Mouse (Mus musculus) liver, postnatal 0 days (tissue): ENCODE data around the gene Gm49384. TPM values are rescaled to one million over a fixed set of nuclear protein-coding genes. Genes with fewer than 3 reads are reported as not detected.

Experiments
- ATAC-seq: fragments of 200-750 bp; cut with Nextera tagmentation; 2 replicates; pipeline ENCODE4 v1.8.0; 2017; ENCODE audit warnings: mild to moderate bottlenecking, moderate library complexity
- DNase-seq: peaks from one replicate; pipeline ENCODE4 v3.0.0-alpha.2; 2016
- H3K27ac ChIP-seq: fragments of 300-500 bp; sonication (generic); 2 replicates; pipeline ENCODE4 v1.5.1; 2014; ENCODE audit warnings: antibody characterized with exemption, moderate library complexity, mild to moderate bottlenecking, low read depth
- H3K27me3 ChIP-seq: fragments of 300-500 bp; sonication (generic); 2 replicates; pipeline ENCODE4 v1.6.1; 2014; ENCODE audit warnings: low read length, control low read depth, mixed read lengths; ENCODE audit not compliant: insufficient read depth
- H3K36me3 ChIP-seq: fragments of 300-500 bp; sonication (generic); replicated peaks from 2 replicates; pipeline ENCODE4 v1.6.1; 2014; ENCODE audit warnings: mild to moderate bottlenecking, control low read depth, low read length, moderate library complexity, mixed read lengths; ENCODE audit not compliant: insufficient read depth
- H3K4me1 ChIP-seq: fragments of 300-500 bp; sonication (generic); 2 replicates; pipeline ENCODE4 v1.6.1; 2014; ENCODE audit warnings: antibody characterized with exemption, mild to moderate bottlenecking, control low read depth; ENCODE audit not compliant: insufficient read depth
- H3K4me2 ChIP-seq: fragments of 300-500 bp; sonication (generic); 2 replicates; pipeline ENCODE4 v1.6.1; 2014; ENCODE audit warnings: low read depth, mild to moderate bottlenecking, low read length, moderate library complexity, mixed read lengths
- H3K4me3 ChIP-seq: fragments of 300-500 bp; sonication (generic); 2 replicates; pipeline ENCODE4 v1.5.1; 2014; ENCODE audit warnings: low read depth, low read length
- H3K9ac ChIP-seq: fragments of 300-500 bp; sonication (generic); replicated peaks from 2 replicates; pipeline ENCODE4 v1.6.1; 2014; ENCODE audit warnings: mild to moderate bottlenecking, moderate library complexity
- H3K9me3 ChIP-seq: fragments of 300-500 bp; sonication (generic); 2 replicates; pipeline ENCODE4 v1.6.1; 2016; ENCODE audit warnings: mild to moderate bottlenecking, control low read depth, low read length, mixed read lengths
- CTCF ChIP-seq: sonication (generic); IDR thresholded peaks from 2 replicates; pipeline ENCODE4 v1.5.1; 2016; ENCODE audit warnings: antibody characterized with exemption, low read depth
- EP300 ChIP-seq: IDR thresholded peaks from 2 replicates; pipeline ENCODE4 v1.6.1; 2016; ENCODE audit warnings: antibody characterized with exemption, low read depth, mild to moderate bottlenecking
- WGBS: fragments of 180-500 bp; shearing (Covaris S2); extraction: QIAGEN DNeasy Blood & Tissue Kit; methylation state at CpG from one replicate; pipeline ENCODE4 v1.1.7; 2014; ENCODE audit not compliant: insufficient replicate concordance; 5-methylcytosine and 5-hydroxymethylcytosine counted together
- polyA plus RNA-seq: library from polyadenylated mRNA; unstranded; fragments of >200 nt; fragmentation: Nextera tagmentation; extraction: Ambion mirVana; gene quantifications from 2 replicates; pipeline ENCODE4 v1.2.1, GENCODE M21; 2015

Gm49384 gene
- polyA plus RNA-seq, 1 experiment from 2014 or later: 9.5 TPM

DNA sequence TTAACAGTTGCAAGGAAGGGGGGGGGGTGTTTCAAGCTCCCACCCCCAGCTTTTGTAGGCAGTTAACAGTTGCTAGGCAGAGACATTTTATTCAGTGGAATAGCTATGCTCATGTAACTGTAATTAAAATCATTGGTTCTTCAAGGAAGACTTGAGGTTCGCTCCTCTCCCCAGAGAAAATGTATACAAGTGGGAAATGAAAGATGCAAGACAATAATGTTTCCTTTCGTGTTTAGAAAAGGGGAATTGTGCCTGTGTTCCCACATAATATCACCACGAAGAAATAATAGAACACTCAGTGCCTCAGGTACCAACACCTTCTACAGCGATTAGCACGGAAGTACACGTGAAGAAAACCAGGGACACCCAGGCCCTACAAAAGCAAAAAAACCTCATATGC lies 36.8 kb upstream of the Gm49384 start, which contains the start of gene Klhdc1:
Gene Klhdc1 (plus strand): TSS at position 301 of the 400 bp plus-strand sequence.
- no peak for ATAC-seq
- Histone ChIP-seq H3K9ac (peak within 1 kb of the TSS; percentile 84), H3K9me3 (no peaks in the 10 kb centered on the region), H3K27ac (peak within 1 kb of the TSS; percentile 74), H3K36me3 (no peaks in the 10 kb centered on the region), H3K4me1 (peaks cover 6% of the 10 kb centered on the region; the same call in 1 of the 2 replicates), H3K27me3 (no peaks in the 10 kb centered on the region), H3K4me3 (peak within 1 kb of the TSS; percentile 85), H3K4me2 (peak within 1 kb of the TSS; percentile 100)
- DNase-seq: no peak
- TF ChIP-seq CTCF (no peak), EP300 (no peak)
- 57% methylated on average over 6 of the region's 6 CpGs for WGBS

DNA sequence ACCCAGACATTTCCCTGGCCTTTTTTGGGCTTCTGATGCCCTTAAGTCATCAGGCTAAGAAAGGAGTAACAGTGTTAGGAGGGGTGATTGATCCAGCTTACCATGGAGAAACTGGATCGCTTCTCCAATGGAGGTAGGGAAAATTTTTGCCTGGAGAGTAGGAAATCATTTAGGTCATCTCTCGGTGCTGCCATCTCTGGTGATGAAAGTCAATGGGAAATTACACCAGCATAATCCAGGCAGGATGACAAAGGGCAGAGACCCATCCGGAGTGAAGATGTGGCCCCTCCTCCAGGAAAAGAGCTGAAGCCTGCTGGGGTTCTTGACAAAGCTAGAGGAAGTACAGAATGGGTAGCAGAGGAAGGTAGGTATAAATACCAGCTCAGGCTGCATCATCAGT lies 34.2 kb upstream of the Gm49384 start:
- DNase-seq (no peak), ATAC-seq (no peak)
- Histone ChIP-seq H3K4me2 (no peak overlapping the region), H3K9ac (no peak overlapping the region), H3K9me3 (no peaks in the 10 kb centered on the region), H3K27me3 (no peaks in the 10 kb centered on the region), H3K27ac (no peak overlapping the region), H3K4me1 (peaks cover 6% of the 10 kb centered on the region; the same call in 1 of the 2 replicates), H3K36me3 (no peaks in the 10 kb centered on the region), H3K4me3 (no peak overlapping the region)
- TF ChIP-seq EP300 (no peak), CTCF (no peak)
- 46% methylated on average over 3 of the region's 3 CpGs for WGBS

- DNase-seq: no peak
- H3K4me3 ChIP-seq: no peak overlapping the region
These were observed 31.7 kb upstream of the Gm49384 start for GRCm38 (mm10) chr12:69235782-69236181.

DNA sequence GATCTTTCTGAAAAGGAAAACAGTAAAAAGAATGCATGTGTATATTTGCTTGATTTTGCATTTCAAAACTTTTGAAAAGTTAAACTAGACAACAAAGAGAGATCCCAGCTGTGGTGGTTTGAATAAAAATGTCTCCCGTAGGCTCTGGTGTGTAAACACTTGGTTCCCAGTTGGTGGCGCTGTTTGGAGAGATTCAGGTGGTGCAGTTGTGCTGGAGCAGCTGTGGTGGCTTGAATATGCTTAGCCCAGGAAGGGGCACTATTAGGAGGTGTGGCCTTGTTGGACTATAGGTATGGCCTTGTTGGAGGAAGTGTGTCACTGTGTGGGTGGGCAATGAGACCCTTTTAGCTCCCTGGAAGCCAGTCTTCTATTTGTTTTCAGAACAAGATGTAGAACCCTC lies 25.2 kb upstream of the Gm49384 start:
- Histone ChIP-seq H3K4me1 (peaks cover 8% of the 10 kb centered on the region), H3K4me3 (no peak overlapping the region)
- DNase-seq: peak; percentile 63

More at GRCm38 (mm10) chr12:69235782-69236181, 31.7 kb upstream of the Gm49384 start:
- Histone ChIP-seq H3K27ac (no peak overlapping the region), H3K4me1 (no peaks in the 10 kb centered on the region), H3K27me3 (no peaks in the 10 kb centered on the region), H3K9me3 (no peaks in the 10 kb centered on the region), H3K4me2 (no peak overlapping the region), H3K36me3 (no peaks in the 10 kb centered on the region), H3K9ac (no peak overlapping the region)
- WGBS: 75% methylated on average over 6 of the region's 6 CpGs
- no peak for TF ChIP-seq EP300
- TF ChIP-seq CTCF: no peak
- ATAC-seq: no peak

GRCm38 (mm10) chr12:69227776-69228466 lies 23.9 kb upstream of the Gm49384 start, which contains the start of gene Pole2:
TSS of gene Pole2 (minus strand) at chr12:69228195.
- Histone ChIP-seq H3K4me3 (peak within 1 kb of the TSS; percentile 67), H3K36me3 (peaks cover 6% of the 10 kb centered on the region; the same call in 1 of the 2 replicates), H3K9me3 (no peaks in the 10 kb centered on the region), H3K27me3 (no peaks in the 10 kb centered on the region), H3K4me2 (peak within 1 kb of the TSS; percentile 72), H3K9ac (peak within 1 kb of the TSS; percentile 72), H3K4me1 (peaks cover 8% of the 10 kb centered on the region), H3K27ac (peak within 1 kb of the TSS; percentile 76)
- WGBS: under 1% methylated on average over 36 of the region's 37 CpGs
- DNase-seq (peak; percentile 92), ATAC-seq (peak; percentile 96)
- 0 out of 2 replicates have a peak, but pooled peaks have one; percentile 25 for TF ChIP-seq EP300
- TF ChIP-seq CTCF: no peak

More for the DNA sequence above, 25.2 kb upstream of the Gm49384 start:
- Histone ChIP-seq H3K36me3 (peaks cover 6% of the 10 kb centered on the region; the same call in 1 of the 2 replicates), H3K9ac (no peak overlapping the region), H3K27ac (no peak overlapping the region), H3K9me3 (no peaks in the 10 kb centered on the region), H3K4me2 (no peak overlapping the region), H3K27me3 (no peaks in the 10 kb centered on the region)
- peak; percentile 61 for TF ChIP-seq CTCF
- no peak for TF ChIP-seq EP300
- ATAC-seq: no peak
- WGBS: 52% methylated on average over 2 of the region's 2 CpGs

DNA sequence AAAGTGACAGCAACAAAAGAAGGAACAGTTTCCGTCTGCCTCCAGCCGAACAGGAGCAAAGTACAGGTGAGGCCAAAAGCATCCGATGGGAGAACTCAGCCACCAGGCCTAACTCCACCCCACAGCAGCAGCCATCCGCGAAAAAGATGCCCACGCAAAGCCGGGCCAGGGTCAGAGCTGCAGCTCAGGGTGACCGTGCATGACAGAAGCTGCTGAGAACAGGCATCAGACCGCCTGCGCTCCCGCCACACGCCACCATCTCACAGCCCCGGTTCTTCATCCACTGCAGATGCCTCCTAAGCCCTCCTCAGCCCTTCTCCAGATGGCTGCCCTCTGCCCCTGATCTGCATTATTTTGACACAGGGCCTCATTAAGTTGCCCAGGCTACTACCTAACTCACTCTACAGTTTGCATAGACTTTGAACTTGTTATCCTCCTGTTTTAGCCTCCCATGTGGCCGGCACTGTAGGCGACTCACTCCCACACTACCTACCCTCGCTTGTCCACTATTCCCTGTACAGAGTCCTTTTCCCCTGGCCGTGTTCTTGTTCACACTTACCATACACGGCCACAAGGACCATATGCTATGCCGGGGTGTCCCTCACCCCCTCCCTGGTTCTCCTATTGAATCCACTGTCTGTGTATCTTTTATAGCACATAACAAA lies 16.7 kb upstream of the Gm49384 start:
- no peak overlapping the region for H3K4me3 ChIP-seq
- no peaks in the 10 kb centered on the region for H3K4me1 ChIP-seq
- ATAC-seq (peak; percentile 82), DNase-seq (no peak)
- H3K4me2 ChIP-seq: no peak overlapping the region
- TF ChIP-seq EP300 (no peak), CTCF (no peak)
- H3K27ac ChIP-seq: no peak overlapping the region
- peaks cover 40% of the 10 kb centered on the region for H3K36me3 ChIP-seq
- H3K9me3 ChIP-seq: no peaks in the 10 kb centered on the region
- WGBS: 87% methylated on average over 19 of the region's 19 CpGs
- no peaks in the 10 kb centered on the region for H3K27me3 ChIP-seq
- H3K9ac ChIP-seq: no peak overlapping the region
